Mouse (Mus musculus): Measurements from ENCODE around the gene Atp11a.

- TF ChIP-seq POLR2A (IDR thresholded peaks at IDR 0.05; ENCODE audit: low read depth, low read length) (no peak), JUND (conservative IDR thresholded peaks at IDR 0.05; ENCODE audit: low read depth, low read length) (no peak), MAZ (IDR thresholded peaks at IDR 0.05; ENCODE audit: low read depth, low read length) (no peak), ZKSCAN1 (IDR thresholded peaks at IDR 0.05; ENCODE audit: borderline replicate concordance, low read depth, low read length) (no peak), CTCF (conservative IDR thresholded peaks at IDR 0.05 in 1 of 2, IDR thresholded peaks at IDR 0.05 in 1 of 2; ENCODE audit: low read depth in 2 of 2, low read length in 2 of 2) (no peak), MXI1 (IDR thresholded peaks at IDR 0.05; ENCODE audit: low read depth, low read length) (no peak), POLR2AphosphoS2 (IDR thresholded peaks at IDR 0.05; ENCODE audit: low read depth, low read length) (no peak), USF2 (conservative IDR thresholded peaks at IDR 0.05; ENCODE audit: low read depth, low read length) (no peak)
Observed at GRCm38 (mm10) chr8:12863608-12864007, 106.8 kb downstream of the Atp11a start.
